Mouse (Mus musculus): ENCODE measurements around the gene Slx4ip. TPM values are rescaled to one million over a fixed set of nuclear protein-coding genes. Genes with fewer than 3 reads are reported as not detected.

Gene Slx4ip
- 21.9 TPM for polyA plus RNA-seq (2014; fragmentation: Illumina TruSeq; extraction: RNeasy Lipid Tissue Mini Kit (QIAGEN cat#74804); ENCODE audit: low read depth, low replicate concordance)

GRCm38 (mm10) chr2:136891068-136891950, at the start of gene Slx4ip, which contains the start of the genes AL731706.1 and Mkks:
Gene Slx4ip, plus strand, starts transcription at chr2:136891218.
Gene AL731706.1, minus strand, starts transcription at chr2:136891389.
Gene Mkks, minus strand, starts transcription at chr2:136891389.

GRCm38 (mm10) chr2:136885579-136885978, 5.4 kb upstream of the Slx4ip start, which contains the start of gene AL731706.2:
Gene AL731706.2, minus strand, starts transcription at chr2:136885679.

GRCm38 (mm10) chr2:137116025-137116674, 225.1 kb downstream of the Slx4ip start, which contains the start of gene Jag1:
Gene Jag1, minus strand, starts transcription at chr2:137116644.

Other genes with a start within 250 kb of the Slx4ip start
- 34.7 TPM for gene Snap25, start 177.8 kb upstream of the Slx4ip start, polyA plus RNA-seq (2014; fragmentation: Illumina TruSeq; extraction: RNeasy Lipid Tissue Mini Kit (QIAGEN cat#74804); ENCODE audit: low read depth, low replicate concordance)
- 26.6 TPM for gene AL731706.2, start 5.5 kb upstream of the Slx4ip start, polyA plus RNA-seq (2014; fragmentation: Illumina TruSeq; extraction: RNeasy Lipid Tissue Mini Kit (QIAGEN cat#74804); ENCODE audit: low read depth, low replicate concordance)
- 17.4 TPM for gene AL731706.1, start 171 bp downstream of the Slx4ip start, polyA plus RNA-seq (2014; fragmentation: Illumina TruSeq; extraction: RNeasy Lipid Tissue Mini Kit (QIAGEN cat#74804); ENCODE audit: low read depth, low replicate concordance)
- gene Mkks, start 171 bp downstream of the Slx4ip start, polyA plus RNA-seq (2014; fragmentation: Illumina TruSeq; extraction: RNeasy Lipid Tissue Mini Kit (QIAGEN cat#74804); ENCODE audit: low read depth, low replicate concordance), result 176 TPM
- 14.4 TPM for gene Jag1, start 225.4 kb downstream of the Slx4ip start, polyA plus RNA-seq (2014; fragmentation: Illumina TruSeq; extraction: RNeasy Lipid Tissue Mini Kit (QIAGEN cat#74804); ENCODE audit: low read depth, low replicate concordance)

All from sigmoid colon, adult 10 weeks (tissue).